ENCODE assay signal across 1 mouse cellular context in genomic region chr1:53069726-53070514, GRCm38 (mm10).
TF ChIP-seq lines count a peak whose summit lies in the region.

No protein-coding gene starts in this region.

TF ChIP-seq in CH12.LX, 34 proteins besides CTCF, POLR2A, EP300 and RAD21:
- no peak for TF ChIP-seq MAZ (IDR thresholded peaks at IDR 0.05; ENCODE audit: low read depth, low read length)
- TF ChIP-seq SMC3 (IDR thresholded peaks at IDR 0.05; ENCODE audit: low read depth, low read length), result no peak
- TF ChIP-seq ZNF384 (IDR thresholded peaks at IDR 0.05; ENCODE audit: low read depth, low read length), result peak; percentile 53
